Mouse (Mus musculus) ovary, postnatal 36 days (tissue): Measurements from ENCODE around the gene Xirp1.

Experiments
- DNase-seq: peaks from one replicate; pipeline ENCODE4 v3.0.0; 2022; ENCODE audit warnings: low spot score, mixed read lengths

Gene Xirp1

GRCm38 (mm10) chr9:119970763-119971656, 52.4 kb downstream of the Xirp1 start:
- peak; percentile 45 for DNase-seq

- peak; percentile 58 for DNase-seq
Observed at GRCm38 (mm10) chr9:119970221-119970620, 53.2 kb downstream of the Xirp1 start.

- no peak for DNase-seq
Observed at GRCm38 (mm10) chr9:119969811-119970210, 53.6 kb downstream of the Xirp1 start.

- no peak for DNase-seq
Observed at GRCm38 (mm10) chr9:119966221-119966910, 57.0 kb downstream of the Xirp1 start.

- DNase-seq: no peak
Observed at GRCm38 (mm10) chr9:119965186-119965585, 58.2 kb downstream of the Xirp1 start.

GRCm38 (mm10) chr9:119964206-119964605, 59.2 kb downstream of the Xirp1 start:
- no peak for DNase-seq
